Mouse (Mus musculus) testis, adult 2 months (tissue): ENCODE data around the gene Dlg2.

ENCODE experiments used
- CTCF ChIP-seq: fragments of 200-500 bp; IDR thresholded peaks from 2 replicates; pipeline ENCODE4 v1.5.1; 2012; ENCODE audit warnings: low read depth, mild to moderate bottlenecking, inconsistent platforms, low read length, moderate library complexity; ENCODE audit not compliant: control insufficient read depth, insufficient read depth, insufficient replicate concordance
- POLR2A ChIP-seq: fragments of 200-500 bp; IDR thresholded peaks from 2 replicates; pipeline ENCODE4 v1.6.1; 2012; ENCODE audit warnings: low read depth, mild to moderate bottlenecking, inconsistent platforms, low read length, moderate library complexity; ENCODE audit not compliant: control insufficient read depth

- TF ChIP-seq CTCF (no peak), POLR2A (peak; percentile 39; the same call in 1 of the 2 replicates)
Observed at GRCm38 (mm10) chr7:90427006-90427405, 49.5 kb upstream of the Dlg2 start.
